Mouse (Mus musculus): ENCODE results near the gene Cracr2a.

GRCm38 (mm10) chr6:127629249-127629648 is 68.1 kb downstream of the Cracr2a start:
- TF ChIP-seq CTCF (IDR thresholded peaks at IDR 0.05; ENCODE audit: control insufficient read depth, insufficient read depth, insufficient read length) (no peak), MYOD1 (IDR thresholded peaks at IDR 0.05; ENCODE audit: control insufficient read depth, insufficient read length, low read depth) (no peak)

All from C2C12 (cell line).